Mouse (Mus musculus): ENCODE data around the gene Mex3a.

DNA sequence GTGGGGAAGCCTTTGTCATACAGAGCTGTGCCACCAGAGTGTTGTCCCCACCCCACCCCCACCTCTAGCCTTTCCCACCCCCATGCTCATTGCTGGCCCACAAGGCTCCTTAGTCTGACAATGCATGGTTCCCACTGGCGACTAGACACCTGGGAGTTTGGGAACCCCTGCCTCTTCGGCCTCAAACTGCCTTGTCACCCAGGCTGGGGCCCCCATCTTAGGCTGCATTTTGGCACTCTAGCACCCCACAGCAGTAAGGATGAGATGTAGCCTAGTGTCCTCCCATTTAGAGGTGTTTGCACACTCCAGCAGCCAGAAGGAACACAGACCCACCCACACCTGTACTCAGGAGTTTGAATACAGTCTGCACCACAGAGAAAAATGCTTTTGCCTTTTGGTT, 41.6 kb downstream of the Mex3a start:
- TF ChIP-seq MYOG (IDR thresholded peaks at IDR 0.05; ENCODE audit: control insufficient read depth in 1 of 3, insufficient read depth in 1 of 3, insufficient read length in 2 of 3, low read depth in 2 of 3) (no peak), POLR2A (IDR thresholded peaks at IDR 0.05; ENCODE audit: insufficient read length, low read depth) (no peak), REST (IDR thresholded peaks at IDR 0.05; ENCODE audit: insufficient read depth, insufficient read length) (no peak), MAX (IDR thresholded peaks at IDR 0.05; ENCODE audit: low read depth) (no peak), TCF12 (IDR thresholded peaks at IDR 0.05; ENCODE audit: insufficient read depth, poor library complexity, severe bottlenecking) (no peak), USF1 (IDR thresholded peaks at IDR 0.05; ENCODE audit: low read depth) (no peak)

Data from myocyte (in vitro differentiated cells).